Mouse (Mus musculus): Measurements from ENCODE around the gene Nup98.

DNA sequence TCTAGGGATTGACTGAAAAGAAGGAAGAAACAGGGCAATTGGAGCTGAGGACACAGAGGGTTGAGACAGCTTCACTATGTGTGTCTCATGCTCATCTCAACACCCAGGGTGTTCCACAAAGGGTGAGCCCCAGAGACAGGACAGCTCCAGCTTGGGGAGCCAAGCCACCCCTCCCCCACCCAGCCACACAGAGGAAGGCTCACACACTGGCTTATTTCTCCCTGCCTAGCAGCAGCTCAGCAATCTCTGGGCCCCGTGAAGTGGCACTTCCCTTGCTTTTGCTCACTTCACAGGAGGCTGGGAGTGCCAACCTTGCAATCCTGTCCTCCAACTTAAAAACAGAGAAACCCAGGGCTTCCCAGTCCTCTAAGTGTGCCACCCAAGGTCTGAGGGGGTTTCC is 35.8 kb upstream of the Nup98 start:
- no peak for TF ChIP-seq CTCF (IDR thresholded peaks at IDR 0.05; ENCODE audit: insufficient read depth, low read depth, low read length)
- no peak for TF ChIP-seq POLR2A (IDR thresholded peaks at IDR 0.05; ENCODE audit: insufficient read depth, low read depth, low read length)
